Mouse (Mus musculus) cerebellum, adult 8-10 months (tissue): ENCODE results near the gene Mtmr10.

Experiments used
- DNase-seq: peaks from one replicate; pipeline ENCODE4 v3.0.0; 2022

The Mtmr10 gene

DNA sequence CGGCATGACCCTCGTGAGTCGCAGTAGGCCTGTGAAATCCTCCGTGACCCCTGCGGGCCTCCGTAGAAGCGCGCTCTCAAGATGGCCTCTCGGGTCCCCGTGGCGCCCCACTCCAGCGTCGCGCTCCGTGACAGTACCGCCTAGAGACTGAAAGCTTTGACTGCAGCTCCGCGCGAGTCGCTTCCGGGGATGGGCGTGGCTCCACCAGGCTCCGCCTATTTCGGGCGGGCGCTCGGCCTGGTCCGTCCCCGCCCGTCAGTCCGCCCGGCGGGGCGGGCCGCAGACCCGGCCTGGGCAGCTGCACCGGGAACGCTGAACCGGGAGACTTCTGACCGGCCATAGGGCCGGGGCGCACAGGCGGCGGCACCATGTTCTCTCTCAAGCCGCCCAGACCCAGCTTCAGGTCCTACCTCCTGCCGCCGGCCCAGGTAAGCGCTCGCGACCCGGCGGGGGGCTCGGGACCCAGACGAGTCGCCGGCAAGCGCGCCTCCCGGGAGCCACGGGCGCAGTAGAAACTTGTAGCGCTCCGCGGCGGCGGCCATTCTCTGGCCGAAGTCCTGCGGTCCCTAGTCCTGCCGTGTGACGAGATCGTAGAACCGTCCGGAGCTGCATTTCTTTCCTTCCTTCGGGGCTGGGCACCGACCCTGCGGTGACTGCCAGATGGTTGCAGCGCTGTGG is at the start of gene Mtmr10:
Mtmr10 (plus strand) TSS at position 240 of the 678 bp plus-strand sequence.
- peak; percentile 97 for DNase-seq

DNA sequence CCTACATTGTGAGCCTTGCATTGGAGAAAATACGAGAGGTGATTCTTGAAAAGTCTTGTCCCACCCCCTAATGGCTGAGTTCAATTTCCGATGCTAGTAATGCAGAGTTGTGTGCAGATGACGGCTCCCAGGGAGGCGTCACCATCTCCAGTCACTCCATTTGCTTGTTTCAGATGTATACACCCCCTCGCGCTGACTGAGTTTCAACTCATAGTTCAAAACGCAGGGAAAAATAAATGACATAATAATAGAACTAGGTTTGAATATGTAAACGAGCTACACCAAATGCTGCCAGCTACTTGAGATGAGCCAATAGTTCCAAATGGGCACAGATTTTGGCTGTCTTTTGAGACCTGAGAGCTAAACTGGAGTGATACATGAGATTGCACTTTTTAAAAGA is 49.7 kb upstream of the Mtmr10 start:
- DNase-seq = no peak

DNA sequence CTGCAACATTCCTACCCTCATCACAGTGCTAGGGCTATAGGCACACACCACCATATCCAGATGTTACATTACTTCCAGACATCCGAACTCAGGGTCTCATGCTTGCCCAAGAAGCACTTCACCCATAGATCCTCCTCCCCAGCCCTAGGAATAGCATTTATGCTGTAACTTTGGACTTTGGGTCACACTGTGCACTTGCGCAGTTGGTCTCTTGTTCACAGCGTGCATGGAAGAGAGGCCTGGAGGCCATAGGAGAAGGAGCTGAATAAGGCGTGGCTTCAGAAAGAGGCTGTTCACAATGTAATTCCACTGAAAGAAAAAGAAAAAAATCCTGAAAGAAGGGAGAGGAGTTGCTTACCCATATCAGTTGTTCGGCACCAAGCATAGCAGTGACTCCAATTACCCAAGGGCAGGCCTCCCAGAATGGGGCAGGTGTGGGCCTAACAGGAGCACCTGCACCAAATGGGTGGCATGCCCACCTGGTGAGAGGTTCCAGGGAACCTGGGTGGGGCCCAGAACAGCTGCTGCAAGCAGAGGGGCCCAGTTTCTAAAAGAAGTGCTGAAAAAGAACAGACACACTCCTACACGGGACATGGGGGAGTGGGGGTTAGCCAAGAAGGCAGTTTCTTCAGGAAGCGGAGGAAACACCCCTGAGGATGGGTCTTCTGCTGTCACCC is 48.9 kb upstream of the Mtmr10 start:
- no peak for DNase-seq

- DNase-seq = no peak
These were observed 48.2 kb upstream of the Mtmr10 start for GRCm38 (mm10) chr7:64239138-64239805.

- DNase-seq = no peak
These were observed 47.6 kb upstream of the Mtmr10 start for GRCm38 (mm10) chr7:64239806-64240315.

DNA sequence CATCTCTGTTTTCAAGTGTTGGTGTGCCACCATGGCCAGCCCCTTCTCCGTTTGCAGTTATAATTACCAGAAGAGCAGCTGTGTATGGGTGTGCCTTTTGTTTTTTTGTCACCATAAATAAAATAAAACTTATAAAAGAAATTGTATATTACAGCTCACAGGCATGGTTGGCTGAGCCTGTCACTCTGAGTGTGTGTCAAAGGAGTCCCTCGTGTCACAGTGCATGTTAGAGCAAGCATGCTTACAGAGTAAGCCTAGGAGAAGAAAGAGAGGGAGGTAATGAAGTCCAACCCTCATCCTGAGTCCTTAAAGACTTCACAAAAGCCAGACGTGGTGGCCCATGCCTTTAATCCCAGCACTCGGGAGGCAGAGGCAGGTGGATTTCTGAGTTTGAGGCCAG is 45.0 kb upstream of the Mtmr10 start:
- DNase-seq = no peak

DNA sequence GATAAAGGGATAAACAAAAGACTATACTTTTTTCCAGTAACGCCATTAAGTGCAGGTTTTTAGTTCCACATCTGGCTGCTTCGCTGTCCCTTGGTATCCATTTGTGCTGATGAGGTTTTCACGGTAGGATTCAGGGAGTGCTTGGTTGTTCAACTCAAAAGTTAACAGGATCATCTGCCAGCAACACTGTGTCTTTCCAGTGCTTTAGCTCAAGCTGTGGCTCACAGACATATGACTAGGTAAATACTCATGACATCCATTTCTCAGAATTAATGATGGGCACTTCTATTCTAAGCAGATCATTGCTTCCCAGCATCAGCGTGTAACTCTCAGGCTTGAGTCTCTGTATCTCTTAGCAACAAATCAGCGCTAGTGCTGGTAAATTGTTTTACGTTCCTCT is 43.1 kb upstream of the Mtmr10 start:
- no peak for DNase-seq

- no peak for DNase-seq
These were observed 40.7 kb upstream of the Mtmr10 start for GRCm38 (mm10) chr7:64246713-64247112.

DNA sequence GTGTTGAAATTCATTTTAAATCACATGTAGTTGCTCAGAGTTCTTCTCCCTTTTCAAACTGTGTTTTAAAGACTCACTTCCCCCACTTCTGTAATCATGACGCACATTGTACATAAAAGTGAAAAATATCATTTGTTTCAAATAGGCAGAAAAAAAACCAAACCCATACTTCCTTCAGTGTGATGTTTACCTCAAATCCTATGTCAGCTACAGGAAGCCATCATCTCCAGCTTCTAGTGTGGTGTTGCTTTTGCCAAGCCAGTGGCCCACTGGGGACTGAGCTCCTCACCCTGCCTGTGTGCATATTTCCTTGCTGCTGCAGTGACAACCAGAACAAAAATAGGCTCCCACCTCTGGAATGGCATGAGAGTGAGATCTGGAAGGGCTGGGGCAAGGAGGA is 39.1 kb upstream of the Mtmr10 start:
- DNase-seq = no peak

- no peak for DNase-seq
These were observed 37.7 kb upstream of the Mtmr10 start for GRCm38 (mm10) chr7:64249715-64250114.

DNA sequence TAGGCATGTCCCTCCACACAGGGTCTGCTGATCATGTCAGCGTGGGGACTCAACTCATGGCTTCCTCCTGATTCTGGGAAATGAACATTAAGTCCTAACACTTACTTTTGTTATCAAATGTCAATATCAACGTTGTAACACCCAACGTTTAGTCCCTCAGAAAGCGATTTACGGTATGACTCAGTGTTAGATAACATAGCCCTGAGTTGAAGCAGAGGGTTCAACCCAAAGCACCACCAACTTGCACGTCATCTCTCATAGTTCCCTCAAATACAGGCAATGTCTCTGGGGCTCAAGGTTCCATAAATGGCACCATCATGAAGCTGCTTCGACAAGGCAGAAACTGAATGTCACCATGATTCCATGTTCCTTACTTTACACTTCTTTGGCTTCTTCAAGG is 37.0 kb upstream of the Mtmr10 start:
- no peak for DNase-seq

- DNase-seq = no peak
These were observed 33.7 kb upstream of the Mtmr10 start for GRCm38 (mm10) chr7:64253736-64254135.

- no peak for DNase-seq
These were observed 21.8 kb upstream of the Mtmr10 start for GRCm38 (mm10) chr7:64265502-64266279.

DNA sequence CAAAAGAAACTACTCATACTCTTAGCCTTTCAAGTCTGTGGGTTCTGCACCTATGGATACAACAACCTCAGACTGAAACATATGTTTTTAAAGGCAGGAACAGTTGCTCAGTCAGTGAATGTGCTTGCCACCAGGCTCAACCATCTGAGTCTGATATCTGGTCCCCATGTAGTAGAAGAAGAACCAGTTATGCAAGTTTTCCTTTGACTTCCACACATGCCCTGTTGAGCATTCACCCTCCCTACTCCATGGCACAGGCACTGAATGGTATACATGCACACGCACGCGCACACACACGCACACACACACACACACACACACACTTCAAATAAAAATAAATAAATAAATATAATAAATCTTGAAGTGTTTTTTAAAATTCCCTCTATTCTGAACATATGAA is 20.9 kb upstream of the Mtmr10 start:
- no peak for DNase-seq

DNA sequence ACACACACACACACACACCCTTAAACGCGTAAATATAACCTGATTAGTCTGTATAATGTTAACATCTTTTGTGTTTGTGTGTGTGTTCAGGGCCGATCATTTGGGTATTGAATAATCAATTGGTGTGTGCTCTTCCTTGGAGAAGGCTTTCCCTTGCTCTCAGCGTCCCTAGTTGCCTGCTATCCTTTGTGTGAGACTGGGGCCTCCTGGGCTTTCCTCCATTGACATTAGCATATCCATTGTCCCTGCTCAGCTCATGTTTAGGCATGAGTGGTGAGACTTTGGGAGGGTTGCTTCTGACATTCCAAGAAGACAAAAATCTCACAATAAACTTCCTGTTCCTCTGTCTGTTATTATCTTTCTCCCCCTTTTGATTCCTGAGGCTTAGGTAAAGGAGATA is 15.5 kb upstream of the Mtmr10 start:
- no peak for DNase-seq

GRCm38 (mm10) chr7:64275518-64275917 is 11.9 kb upstream of the Mtmr10 start:
- DNase-seq = no peak

- no peak for DNase-seq
These were observed 10.5 kb upstream of the Mtmr10 start for GRCm38 (mm10) chr7:64276921-64277320.

DNA sequence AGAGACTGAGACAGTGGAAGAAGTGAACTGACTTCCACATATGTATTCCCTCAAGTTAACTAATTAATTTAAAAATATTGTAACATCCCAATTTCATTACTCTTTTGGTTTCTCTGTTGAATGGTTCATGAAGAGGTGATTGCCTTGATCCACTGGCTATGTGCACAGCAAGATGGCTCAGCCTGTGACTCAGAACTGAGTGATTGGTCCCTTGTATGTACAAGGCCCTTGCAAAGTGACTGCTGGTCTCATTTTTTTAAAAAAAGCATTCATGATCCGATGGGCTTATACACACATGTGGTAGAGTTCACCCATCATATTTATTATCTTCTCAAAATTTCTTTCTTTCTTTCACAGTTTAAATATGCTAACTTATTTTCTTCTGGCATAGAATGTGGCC is 8.9 kb upstream of the Mtmr10 start:
- DNase-seq = no peak

DNA sequence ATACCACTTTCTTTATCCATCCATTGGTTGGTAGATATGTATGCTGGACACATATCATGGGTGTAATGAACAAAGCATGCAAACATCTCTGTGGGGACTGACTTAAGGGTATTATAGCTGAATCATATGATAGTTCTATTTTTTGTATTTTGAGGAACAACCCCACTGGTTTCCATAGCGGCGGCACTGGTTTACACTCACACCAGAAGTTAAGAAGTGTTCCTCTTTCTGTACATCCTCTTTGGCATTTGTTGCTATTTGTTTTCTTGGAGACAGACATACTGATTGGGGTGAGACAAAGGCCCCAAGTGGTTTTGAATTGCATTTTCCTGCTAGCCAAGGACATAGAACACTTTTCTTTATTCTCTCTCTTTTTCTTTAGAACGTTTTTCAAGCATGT is 7.9 kb upstream of the Mtmr10 start:
- DNase-seq = no peak

DNA sequence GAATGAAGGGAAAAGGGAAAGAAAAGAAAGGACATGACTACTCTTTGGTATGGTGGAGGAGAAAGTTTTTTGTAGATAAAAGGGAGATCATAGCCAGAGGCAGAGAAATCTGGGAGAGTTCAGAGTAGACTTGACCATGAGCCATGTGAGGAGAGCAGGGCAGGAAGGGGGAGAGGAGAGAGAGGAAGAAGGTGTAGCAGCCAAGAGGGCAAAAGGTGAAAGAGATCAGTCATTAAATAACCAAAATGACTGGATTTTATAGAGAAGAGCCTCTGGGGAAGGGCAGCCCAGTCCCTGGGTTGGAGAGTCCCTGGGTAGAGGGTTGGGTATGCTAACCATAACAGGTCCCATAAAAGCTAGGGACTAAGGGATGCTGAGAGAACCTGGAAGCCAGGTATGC is 887 bp upstream of the Mtmr10 start:
- no peak for DNase-seq

- DNase-seq = no peak
These were observed 2.0 kb downstream of the Mtmr10 start for GRCm38 (mm10) chr7:64289416-64289815.

DNA sequence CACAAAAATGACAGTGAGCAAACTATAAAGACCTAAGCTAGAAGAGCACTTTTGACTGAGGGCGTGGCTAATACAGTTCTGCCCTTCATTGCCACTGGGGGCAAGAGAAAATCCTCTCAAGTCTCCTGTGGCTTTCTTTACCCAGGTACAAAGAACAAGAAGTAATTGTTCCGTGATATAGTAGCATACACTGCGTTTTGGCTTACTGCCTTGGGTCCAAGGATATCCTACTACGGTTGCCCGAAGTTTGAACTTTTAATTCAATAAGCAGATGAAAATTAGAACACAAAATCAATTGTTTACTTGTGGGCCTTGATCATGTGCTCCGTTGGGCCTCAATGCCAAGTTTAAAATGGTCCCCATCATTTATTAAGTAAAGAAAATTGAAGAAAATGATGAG is 3.0 kb downstream of the Mtmr10 start:
- no peak for DNase-seq

- no peak for DNase-seq
These were observed 4.3 kb downstream of the Mtmr10 start for GRCm38 (mm10) chr7:64291722-64292121.
